Mouse (Mus musculus) cerebellum, adult 18-20 months (tissue): Measurements from ENCODE around the gene Sdccag8.
"Not testable (repeated sequence)": the region's sequence is repeated elsewhere in the genome, so short reads cannot be mapped to it uniquely, and the experiment has no call there.

Experiments used
- DNase-seq, 2 experiments: peaks; one replicate each; pipeline ENCODE4 v3.0.0; 2021

Gene Sdccag8

DNA sequence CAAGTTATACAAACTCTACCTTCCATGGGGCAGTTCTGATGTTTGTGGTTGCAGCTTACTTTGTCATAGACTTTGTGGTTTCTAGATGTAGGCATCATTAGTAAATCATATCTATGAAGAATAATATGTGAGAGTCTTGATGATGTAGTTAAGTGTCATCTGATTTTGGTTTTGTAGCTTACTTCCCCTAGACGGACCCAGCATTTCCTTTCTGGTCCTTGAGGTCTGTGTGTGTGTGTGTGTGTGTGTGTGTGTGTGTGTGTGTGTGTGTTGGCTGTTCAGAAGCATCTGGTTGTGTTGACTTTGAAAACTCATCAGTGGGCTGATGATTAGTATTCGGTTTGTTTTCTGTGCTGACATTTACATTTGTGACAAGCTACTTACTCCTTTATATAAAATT is 17.6 kb downstream of the Sdccag8 start:
- DNase-seq, result no peak

DNA sequence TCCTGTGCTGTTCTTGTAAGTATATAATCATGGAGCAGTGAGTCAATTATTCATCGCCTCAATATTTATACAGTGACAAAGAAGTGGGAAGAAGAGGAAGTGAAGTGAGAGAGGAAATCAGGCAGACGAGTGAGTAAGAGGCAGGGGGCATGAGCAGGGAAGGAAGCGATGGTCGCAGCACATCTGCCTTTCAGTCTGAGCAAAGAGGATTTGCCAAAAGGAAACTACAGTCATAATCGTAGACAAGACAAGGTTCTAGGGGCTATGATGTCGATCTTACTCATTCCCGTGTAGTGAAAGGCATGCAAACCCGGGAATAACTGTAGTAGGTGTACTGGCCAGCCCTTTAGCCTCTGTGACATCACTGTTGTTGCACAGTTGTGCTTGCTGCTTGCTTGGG is 18.1 kb downstream of the Sdccag8 start:
- no peak for DNase-seq

DNA sequence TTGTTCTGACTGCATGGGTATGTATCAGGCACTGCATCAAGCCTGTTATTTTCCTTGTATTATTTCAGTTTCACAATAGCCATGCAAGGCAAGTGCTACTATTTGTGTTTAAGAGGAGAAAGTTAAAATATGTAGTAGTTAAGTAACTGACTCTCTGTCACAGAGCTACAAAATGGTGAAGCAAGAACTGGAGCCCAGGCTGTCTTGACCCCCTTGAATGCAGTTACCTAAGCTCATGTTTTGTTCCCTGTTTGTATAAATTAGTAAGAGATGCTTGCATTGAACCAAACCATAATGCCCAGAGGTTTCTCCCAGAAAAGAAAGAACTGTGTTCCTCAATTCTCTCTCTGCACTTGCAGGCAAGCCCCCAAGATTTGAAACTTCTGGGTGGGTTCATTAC is 18.8 kb downstream of the Sdccag8 start:
- DNase-seq, result no peak

DNA sequence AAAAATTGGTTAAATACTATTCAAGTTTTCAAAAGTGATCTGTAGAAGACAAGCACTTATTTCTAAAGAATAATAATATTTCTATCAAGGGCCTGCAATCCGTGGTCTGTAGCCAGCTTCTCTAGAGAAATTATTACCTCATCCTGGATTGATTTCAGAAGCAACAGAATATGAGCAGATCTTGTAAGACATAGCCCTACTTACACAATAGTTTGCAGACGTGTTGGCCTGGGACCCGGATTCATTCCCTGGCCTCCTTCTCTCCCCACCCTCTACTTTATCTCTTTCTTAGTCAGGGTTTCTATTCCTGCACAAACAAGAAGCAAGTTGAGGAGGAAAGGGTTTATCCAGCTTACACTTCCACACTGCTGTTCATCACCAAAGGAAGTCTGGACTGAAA is 19.5 kb downstream of the Sdccag8 start:
- DNase-seq, result no peak

DNA sequence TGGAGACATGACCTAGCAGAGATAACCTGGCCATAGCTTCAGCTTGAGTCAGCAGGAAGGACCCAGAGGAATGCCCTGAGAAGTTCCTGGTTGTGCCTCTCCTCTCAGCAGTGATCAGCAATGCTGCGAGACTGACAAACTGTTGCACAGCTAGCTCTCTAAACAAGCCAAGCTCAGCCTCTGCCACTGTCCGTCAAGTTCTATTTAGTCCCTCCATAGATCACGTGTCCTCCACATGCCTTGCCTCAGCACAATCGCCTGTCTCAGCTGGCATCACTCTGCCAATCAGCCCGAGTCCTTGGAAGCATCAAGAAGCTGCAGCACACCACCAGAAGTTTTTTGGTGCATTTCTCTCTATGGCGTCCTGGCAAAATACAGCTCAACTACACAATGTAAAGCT is 20.4 kb downstream of the Sdccag8 start:
- DNase-seq, result no peak

DNA sequence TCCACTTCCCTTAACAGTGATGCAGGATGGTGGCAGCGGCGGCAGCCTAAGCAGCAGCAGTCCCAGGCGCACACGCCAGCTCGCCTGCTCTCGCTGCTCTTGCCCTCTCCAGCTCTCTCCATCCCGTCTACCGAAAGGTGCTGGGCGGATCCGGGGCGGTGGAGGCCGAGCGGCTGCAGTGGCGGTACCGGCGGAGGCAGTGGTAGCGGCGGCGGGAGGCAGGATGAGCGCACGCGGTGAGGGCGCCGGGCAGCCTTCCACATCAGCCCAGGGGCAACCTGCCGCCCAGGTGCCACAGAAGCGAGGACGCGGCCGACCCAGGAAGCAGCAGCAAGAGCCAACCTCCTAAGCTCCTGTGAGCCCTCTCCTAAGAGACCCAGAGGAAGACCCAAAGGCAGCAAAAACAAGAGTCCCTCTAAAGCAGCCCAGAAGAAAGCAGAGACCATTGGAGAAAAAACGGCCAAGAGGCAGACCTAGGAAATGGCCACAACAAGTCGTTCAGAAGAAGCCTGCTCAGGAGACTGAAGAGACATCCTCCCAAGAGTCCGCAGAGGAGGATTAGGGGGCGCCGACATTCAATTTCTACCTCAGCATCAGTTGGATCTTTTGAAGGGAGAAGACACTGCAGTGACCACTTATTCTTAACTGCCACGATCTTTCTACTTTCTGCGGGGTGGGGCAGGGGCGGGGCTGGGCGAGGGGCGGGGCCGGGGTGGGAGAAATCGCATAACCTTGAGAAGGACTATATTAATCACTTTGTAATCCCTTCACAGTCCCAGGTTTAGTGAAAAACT is 21.2 kb downstream of the Sdccag8 start:
- DNase-seq, result peak; percentile 36 to 42

DNA sequence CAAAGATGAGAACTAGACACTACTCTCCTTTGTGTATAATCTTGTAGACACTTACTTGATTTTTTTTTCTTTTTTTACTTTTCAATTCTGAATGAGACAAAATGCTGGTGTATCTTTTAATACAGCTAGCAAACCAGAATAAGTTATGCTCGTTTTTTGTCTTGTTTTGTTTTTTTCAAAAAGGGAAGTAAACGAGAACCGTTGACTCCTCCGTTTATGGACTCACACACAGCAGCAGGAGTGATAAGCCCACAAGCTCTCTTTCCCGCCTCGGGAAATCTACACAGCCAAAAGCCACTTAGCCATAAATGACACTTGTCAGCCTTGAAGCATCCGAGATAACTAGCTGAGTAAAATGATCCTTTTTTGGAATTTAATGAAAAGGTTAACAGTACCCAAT is 22.1 kb downstream of the Sdccag8 start:
- DNase-seq, result not testable (repeated sequence)

DNA sequence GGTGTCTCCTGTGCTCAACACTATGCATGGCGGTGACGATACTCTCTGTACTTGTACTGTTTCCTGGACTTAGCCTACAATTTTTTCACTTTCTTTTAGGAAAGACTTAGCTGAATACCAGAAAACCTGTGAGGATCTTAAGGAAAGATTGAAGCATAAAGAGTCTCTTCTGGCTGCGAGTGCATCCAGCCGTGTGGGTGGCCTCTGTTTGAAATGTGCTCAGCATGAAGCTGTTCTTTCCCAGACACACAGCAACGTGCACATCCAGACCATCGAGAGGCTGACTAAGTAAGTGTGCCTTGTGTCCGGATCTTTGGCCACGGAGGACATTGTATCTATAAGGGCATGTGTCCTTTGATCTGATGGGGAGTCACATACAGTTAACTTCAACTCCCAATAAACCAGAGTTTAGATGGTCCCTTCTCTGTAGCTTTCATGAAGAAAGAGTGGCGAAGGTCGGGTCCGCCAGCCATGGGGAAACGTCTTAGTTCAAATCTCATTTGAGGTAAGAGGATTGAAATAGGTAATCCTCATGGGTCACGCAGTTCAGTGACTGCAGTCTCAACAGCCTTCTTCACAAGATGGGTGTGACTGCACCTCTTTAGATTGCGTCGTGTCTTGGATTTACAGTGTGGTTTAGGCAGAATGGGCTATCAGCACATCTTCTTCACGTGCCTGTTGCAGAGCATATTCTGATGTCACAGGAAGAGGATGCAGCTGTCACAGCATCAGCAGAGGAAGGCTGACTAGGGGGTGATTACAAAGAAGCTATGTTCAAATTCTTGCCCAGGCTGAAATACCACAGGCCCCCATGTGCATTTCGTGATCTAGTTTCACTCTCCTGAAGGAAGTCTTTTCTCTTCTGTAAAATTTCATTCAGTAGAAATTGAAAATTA is 30.9 kb downstream of the Sdccag8 start:
- DNase-seq, result no peak

DNA sequence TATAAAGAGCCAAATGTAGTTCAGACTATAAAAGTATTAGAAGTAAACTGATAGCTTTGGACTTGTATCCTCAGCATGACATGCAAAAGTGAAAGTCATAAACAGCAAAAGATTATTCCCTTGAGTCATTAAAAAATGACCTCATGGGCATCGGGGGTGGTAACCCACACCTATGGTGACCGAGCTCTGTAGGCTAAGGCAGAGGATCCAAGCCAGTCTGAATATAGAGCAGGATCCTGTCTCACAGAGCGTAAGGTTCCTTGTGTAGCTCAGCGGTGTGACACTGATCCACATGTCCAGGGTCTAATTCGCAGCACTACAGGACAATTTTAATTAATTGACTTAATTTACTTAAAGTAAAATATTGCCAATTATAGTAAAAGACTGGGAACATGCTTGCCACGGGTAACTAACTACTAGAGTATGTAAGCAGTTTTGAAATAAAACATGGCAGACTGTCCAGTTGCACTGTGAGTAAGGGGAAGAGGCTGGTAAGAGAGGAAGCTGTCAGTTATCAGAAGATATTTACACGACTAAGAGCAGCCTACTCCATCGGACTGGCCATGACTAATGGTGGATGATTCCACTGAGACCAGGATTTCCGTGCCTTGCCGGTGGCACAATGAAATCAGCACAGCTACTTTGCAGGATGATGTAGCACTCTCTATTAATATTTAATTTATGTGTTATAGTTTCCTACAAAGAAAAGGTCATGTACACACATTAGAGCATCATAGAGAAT is 32.8 kb downstream of the Sdccag8 start:
- DNase-seq, result no peak

DNA sequence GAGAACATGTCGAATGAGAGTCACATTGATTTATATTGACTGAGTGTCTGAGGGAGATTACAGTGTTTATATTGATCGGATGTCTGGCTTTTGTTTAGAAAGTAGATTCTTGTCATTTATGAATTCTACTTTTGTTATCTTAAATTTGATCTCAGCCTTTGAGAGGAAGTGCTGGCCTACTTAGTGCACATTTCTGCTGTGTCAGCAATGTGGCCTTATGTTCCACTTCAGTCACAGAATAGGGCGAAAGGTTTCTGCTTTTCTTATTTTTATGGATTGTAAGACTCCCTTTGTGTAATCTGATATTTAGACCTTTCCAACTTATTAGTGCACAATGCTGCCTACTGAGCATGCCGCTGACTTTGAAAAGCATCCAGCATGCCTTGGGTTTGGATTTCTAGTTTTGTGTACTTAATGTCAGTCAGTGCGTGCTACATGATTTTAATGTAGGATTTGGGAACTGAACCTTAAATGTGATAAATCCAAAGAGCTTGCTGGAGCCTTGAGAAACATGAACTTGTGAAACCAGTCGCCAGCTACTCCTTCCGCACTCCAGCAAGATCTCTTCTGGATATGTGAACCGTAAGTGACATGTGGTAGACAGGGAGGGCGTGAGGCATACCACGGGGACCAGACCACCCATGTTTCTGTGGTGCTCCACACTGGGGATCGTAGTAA is 34.3 kb downstream of the Sdccag8 start:
- no peak for DNase-seq

DNA sequence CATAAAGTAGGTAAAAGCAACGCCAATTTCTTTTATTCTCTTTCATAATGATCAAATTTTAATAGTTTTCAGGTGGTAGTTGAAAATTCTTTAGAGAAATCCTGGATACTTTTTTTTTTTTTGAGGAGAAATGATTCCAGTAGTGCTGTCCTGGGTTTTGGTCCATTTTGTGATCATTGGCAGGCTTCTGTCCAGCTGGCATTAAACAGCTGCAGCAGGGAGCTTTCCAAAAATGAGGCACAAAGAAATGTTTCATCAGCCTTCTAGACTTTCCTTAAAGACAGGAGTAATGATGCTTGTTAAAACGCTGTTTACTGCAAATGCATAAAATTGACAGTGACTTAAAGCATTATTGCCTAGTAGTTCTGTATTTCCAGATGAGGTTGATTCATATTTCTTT is 34.9 kb downstream of the Sdccag8 start:
- DNase-seq, result no peak

DNA sequence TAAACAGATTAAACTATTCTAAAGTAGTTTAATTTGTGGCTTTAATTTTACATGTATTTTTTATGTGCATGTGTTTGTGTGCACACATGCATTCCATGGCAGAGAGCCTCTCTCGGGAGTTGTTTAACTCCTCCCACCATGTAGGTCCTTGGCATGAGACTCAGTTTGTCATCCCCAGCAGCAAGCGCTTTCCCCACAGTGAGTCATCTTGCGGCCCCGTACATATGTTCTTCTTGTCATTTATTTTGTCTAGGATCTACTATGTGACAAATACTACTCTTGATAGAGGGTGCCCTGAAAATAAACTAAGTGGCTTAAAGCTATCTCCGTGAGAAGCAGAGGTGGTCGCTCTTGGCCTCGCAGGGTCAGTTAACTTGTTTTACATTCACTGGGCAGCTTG is 36.9 kb downstream of the Sdccag8 start:
- no peak for DNase-seq

DNA sequence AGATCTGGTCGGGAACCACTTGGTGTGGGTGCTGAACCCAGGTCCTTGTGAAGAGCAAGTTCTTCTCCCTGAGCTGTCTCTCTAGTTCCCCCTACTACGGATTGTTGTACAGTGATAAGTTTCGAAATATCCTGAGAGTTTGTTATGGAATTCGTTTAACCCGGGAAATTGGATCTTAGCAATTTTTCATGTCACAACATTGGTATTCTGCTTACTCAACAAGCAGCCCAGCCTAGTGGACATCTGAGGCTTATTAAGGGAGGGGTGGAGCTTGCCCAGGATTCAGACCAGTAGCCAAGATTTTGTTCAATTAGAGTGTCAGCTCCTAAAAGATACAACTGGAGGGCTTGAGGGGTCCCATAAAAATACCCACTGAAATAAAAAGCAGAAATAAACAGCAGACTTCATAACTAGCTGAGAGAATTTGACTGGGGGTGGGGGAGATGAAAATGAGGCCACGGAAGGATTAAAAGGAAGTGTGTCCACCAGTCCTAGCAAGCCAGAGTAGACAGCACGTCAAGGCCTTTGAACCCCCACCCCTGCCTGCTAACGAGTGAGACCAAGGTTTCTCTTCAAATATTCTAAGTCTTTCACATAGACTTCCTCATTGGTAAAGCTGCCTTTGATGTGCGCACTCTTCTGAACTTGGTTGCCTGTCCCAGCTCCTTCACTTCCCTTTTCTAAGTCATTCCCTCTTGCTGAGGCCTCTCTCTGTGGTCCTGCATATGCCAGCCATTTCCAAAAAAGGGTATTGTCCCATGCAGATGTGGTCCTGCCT is 38.5 kb downstream of the Sdccag8 start:
- no peak for DNase-seq

DNA sequence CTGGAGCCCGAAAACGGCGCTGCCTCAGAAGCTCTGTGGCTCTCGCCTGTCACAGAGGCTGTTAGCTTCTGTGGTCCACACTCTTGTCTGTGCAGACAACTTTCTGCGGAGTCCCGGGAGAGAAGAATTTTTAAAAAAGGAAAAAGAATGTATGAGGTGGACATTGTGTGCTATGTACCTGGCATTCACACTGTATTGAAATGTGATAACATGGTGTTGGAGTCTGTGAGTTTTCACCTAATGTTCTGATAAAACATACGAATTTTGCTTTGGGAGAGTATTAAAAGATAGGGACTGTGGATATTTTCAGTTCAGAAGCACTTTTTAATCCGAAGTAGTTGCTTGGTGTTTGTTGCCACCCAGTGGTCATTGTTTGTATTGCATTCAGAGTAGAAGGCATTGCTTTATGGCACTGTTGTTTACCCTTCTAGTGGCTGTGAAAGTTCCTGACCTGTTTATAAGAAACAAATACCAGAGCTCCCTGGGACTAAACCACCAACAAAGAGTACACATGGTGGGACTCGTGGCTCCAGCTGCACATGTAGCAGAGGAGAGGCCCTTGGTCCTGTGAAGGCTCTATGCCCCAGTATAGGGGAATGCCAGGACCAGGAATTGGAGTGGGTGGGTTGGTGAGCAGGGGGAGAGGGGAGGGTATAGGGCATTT is 47.7 kb downstream of the Sdccag8 start:
- DNase-seq, result peak; percentile 68 to 80

DNA sequence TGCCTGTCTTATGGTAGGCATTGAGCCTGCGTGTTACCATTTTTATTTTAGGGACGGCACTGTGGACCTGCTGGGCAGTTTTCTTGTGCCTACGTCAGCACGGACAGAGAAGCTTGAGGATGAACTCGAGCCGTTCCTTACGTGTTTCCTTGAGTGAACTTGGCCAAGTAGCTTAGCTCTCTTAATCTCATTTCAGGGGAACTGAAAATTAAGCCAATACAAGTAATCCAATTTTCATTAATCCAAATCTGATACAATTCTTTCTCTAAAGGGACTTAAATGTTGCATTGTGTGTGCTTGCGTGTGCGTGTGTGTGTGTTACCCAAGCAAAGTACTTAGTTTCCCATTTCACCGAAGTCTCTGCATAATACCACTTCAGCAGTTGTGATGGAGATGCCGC is 56.0 kb downstream of the Sdccag8 start:
- DNase-seq, result no peak

DNA sequence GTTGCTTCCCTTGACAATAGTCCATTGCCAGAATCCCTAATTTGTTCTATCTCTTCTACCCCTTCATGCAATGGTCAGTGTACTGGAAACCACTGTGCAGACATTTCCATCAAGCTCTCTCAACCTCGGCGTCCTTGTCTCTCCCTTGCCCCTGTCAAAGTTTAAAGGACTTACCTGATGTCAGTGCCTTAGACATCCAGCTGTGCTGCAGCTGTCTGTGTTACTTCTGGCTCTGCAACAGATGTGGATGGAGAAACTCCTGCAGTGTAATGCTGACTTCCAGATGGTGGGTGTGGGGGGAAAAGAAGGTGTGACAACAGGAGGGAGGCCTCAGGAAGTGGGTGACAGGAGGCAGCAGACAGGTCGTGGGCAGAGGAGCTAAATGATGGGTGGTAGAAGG is 57.5 kb downstream of the Sdccag8 start:
- DNase-seq, result no peak

DNA sequence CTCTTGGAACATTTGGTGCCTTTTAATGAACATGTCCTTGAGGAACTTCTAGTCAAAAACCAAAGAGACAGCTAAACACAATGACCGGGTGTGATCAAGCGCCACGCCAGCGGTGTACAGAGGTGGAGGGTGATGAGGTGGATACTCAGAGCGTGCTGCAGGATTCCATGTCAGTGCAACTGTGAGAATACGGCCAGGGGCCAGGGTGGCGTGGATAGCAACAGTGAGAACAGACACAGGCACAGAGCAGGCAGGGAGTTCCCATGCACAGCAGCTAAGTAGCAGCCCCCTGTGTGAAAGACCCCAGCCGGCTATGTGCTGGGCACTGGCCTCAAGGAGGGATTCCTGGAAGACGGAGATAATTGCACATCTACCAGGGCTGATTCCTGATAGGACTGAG is 59.0 kb downstream of the Sdccag8 start:
- DNase-seq, result no peak

DNA sequence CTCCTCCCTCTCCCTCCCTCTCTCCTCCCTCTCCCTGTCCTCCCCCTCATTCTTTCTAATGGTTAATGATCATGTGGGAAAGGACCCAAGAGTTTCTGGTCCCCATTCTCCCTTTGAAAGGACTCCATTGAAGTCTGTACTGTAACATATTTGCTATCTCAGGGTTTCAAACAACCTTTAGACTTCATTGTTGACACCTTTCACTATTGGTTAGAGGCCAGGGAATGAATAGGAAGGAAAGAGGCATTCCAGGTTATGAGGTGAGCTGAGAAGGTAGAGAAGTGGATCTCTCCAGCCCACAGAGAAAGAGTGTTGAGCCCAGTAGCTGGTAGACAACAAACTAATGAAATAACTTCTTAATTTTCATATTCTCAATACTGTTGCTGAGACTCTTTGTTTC is 59.7 kb downstream of the Sdccag8 start:
- DNase-seq, result no peak

DNA sequence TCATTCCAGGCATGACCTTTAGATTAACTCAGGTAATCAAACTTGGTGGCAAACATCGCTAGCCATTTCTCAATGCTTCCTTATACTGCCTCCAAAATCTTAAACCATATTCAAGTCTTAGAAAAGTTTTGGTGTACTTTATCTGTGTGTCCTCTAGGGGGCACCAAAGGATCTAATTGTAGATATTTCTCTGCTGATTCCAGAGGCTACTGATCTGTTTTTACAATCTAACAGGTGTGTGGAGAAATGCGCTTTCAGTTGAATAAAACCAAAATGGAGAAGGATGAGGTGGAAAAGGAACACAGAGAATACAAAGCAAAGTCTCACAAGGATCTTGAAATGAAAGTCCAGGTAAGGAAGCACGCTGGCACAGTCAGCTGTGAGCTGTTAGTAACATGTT is 63.3 kb downstream of the Sdccag8 start:
- peak; percentile 54 to 66 for DNase-seq

DNA sequence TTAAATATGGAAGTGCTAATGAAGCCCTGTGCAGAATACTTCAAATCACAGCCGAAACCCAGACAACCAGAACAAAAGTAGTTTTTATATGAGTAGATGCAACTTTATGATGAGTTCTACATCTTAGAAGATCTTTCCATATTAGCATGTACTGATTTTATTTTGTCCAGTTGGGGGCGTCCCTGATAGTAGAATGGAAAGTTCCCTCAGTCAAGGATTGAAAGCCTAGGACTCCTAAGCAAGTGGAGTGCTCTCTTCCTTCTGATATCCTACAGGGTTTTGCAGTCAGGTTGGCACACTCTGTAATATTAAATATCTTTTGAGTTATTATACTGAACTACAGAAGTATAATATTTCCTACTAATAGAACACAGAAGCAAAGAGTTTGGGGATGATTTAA is 64.5 kb downstream of the Sdccag8 start:
- peak; percentile 63 to 69 for DNase-seq

DNA sequence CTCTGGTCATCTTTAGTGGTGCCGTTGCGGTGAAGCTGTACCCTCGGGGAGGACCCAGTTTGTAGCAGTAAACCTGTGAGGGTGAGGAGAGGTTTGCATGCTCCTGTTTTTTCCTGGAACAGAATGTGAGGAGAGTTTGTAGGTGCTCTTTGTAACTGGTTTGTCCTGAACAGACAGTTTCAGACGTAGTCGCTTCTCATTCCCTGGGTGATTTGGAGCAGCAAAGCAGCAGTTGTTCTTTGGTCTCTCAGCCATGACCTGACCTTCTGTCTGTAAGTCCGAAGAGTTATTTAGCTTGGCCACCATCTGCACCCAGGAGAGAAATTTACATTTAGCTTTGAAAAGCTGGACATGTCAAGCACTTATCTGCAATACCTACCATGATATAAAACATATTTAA is 65.2 kb downstream of the Sdccag8 start:
- DNase-seq, result no peak

DNA sequence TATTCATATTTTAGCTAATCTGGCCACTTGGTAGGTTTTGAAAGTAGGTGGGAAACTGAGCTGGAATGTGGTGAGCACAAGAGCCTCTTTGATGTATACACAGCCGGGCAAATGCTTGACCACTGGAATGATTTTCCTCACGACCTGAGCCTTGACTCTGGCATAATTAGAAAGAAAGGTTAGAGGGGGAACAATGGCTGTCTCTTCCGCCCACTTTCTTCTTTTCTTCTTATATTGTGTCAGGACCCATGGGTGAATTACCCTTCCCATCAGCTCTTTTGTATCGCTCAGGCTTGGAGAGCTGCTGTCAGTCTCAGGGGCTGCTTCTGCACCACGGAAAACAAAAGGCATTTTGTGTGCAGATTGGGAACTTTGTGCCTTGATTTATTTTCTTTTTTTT is 65.6 kb downstream of the Sdccag8 start:
- no peak for DNase-seq
